Mouse (Mus musculus) spleen, adult 2 months (tissue): ENCODE data around the gene Adpgk. TPM values are rescaled to one million over a fixed set of nuclear protein-coding genes. Genes with fewer than 3 reads are reported as not detected.

Experiments used
- DNase-seq, 2 experiments: peaks; one replicate each; pipeline versions ENCODE4 v3.0.0 to v3.0.0-alpha.2; 2012 to 2021; ENCODE audit warnings: low spot score in 2 of 2, low read depth in 1 of 2
- H3K27ac ChIP-seq: fragments of 200-500 bp; 2 replicates; pipeline ENCODE4 v1.5.1; 2012; ENCODE audit warnings: low read length, inconsistent platforms; ENCODE audit not compliant: insufficient read depth
- H3K27me3 ChIP-seq: fragments of 200-500 bp; 2 replicates; pipeline ENCODE4 v1.6.1; 2012; ENCODE audit warnings: mild to moderate bottlenecking, moderate library complexity, low read length, inconsistent platforms; ENCODE audit not compliant: control insufficient read depth, insufficient read depth
- H3K36me3 ChIP-seq: fragments of 200-500 bp; 2 replicates; pipeline ENCODE4 v1.6.1; 2012; ENCODE audit warnings: mild to moderate bottlenecking, low read length, inconsistent platforms; ENCODE audit not compliant: control insufficient read depth, insufficient read depth
- H3K4me1 ChIP-seq: fragments of 200-500 bp; 2 replicates; pipeline ENCODE4 v1.6.1; 2011; ENCODE audit warnings: inconsistent platforms; ENCODE audit not compliant: control insufficient read depth, insufficient read depth, insufficient read length
- H3K4me3 ChIP-seq: fragments of 200-500 bp; 2 replicates; pipeline ENCODE4 v1.5.1; 2011; ENCODE audit warnings: mild to moderate bottlenecking, inconsistent platforms; ENCODE audit not compliant: insufficient read depth, insufficient read length; ENCODE audit errors: extremely low read depth
- CTCF ChIP-seq: fragments of 200-500 bp; IDR thresholded peaks from 2 replicates; pipeline ENCODE4 v1.5.1; 2011; ENCODE audit warnings: mild to moderate bottlenecking, inconsistent platforms; ENCODE audit not compliant: insufficient read depth, insufficient read length, insufficient replicate concordance; ENCODE audit errors: extremely low read depth
- POLR2A ChIP-seq: fragments of 200-500 bp; IDR thresholded peaks from 2 replicates; pipeline ENCODE4 v1.6.1; 2011; ENCODE audit warnings: low read depth, low read length, inconsistent platforms
- WGBS: fragments of 180-500 bp; shearing (Covaris S2); methylation state at CpG from one replicate; pipeline ENCODE4 v1.1.7; 2018; 5-methylcytosine and 5-hydroxymethylcytosine counted together
- polyA plus RNA-seq: library from polyadenylated mRNA; depleted of rRNA; stranded (reverse); fragments of >200 nt; gene quantifications from 2 replicates; pipeline ENCODE4 v1.2.3, GENCODE M21; 2012

Gene Adpgk
- polyA plus RNA-seq, 1 experiment = 20.1 TPM

- DNase-seq = no peak
- no peaks in the 10 kb centered on the region for H3K27me3 ChIP-seq
- no peak overlapping the region for H3K4me3 ChIP-seq
- no peak overlapping the region for H3K27ac ChIP-seq
- TF ChIP-seq POLR2A (no peak), CTCF (no peak)
- WGBS = 92% methylated on average over 8 of the region's 8 CpGs
- peaks cover 42% of the 10 kb centered on the region for H3K36me3 ChIP-seq
- H3K4me1 ChIP-seq = no peaks in the 10 kb centered on the region
Measured at GRCm38 (mm10) chr9:59310582-59311283, 19.4 kb downstream of the Adpgk start.

DNA sequence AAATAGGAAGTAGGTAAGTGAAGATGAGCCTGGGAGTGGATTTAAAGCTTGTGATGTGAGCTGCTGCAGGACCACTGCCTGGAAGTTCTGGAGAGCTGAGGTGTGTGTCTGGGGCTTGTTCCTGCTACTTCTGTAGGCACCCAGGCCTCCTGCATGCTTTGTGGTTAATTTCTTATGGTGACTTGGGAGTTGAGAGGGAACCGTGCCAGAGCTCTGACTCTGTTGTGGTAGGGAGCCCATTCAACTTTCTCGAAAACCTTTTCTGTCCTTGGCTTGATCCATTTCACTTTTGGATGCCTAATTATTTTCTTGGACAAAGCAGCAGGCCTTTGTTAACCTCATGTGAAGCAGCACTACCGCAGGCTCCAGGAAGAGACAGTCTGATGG, 19.9 kb downstream of the Adpgk start:
- H3K27ac ChIP-seq = no peak overlapping the region
- TF ChIP-seq CTCF (no peak), POLR2A (no peak)
- 86% methylated on average over 3 of the region's 3 CpGs for WGBS
- no peak for DNase-seq
- H3K27me3 ChIP-seq = no peaks in the 10 kb centered on the region
- H3K4me1 ChIP-seq = no peaks in the 10 kb centered on the region
- no peak overlapping the region for H3K4me3 ChIP-seq
- peaks cover 40% of the 10 kb centered on the region for H3K36me3 ChIP-seq

GRCm38 (mm10) chr9:59316206-59316605, 24.8 kb downstream of the Adpgk start:
- H3K4me3 ChIP-seq = no peak overlapping the region
- TF ChIP-seq POLR2A (no peak), CTCF (no peak)
- no peak for DNase-seq
- no peaks in the 10 kb centered on the region for H3K4me1 ChIP-seq
- 87% methylated on average over 3 of the region's 3 CpGs for WGBS
- H3K36me3 ChIP-seq = peaks cover 29% of the 10 kb centered on the region
- no peak overlapping the region for H3K27ac ChIP-seq
- no peaks in the 10 kb centered on the region for H3K27me3 ChIP-seq

DNA sequence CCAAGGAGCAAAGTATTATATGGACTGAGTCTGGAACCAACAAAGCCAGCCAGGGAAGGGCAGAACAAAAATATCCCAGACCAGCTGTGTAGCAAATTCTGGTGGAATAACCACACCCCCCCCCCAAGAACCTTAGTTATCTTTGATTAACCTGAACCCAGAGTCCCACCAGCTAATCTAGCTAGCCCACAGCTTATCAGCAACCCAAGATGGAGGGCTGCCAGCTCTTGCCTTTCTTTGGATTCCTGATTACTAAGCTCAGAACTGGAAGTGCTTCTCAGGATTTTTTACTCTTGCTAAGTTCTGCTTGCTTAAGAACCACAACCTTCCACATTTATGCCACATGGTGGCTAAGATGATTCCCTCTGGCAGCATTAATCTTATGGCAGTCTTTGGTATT, 33.0 kb downstream of the Adpgk start:
- Histone ChIP-seq H3K4me1 (no peaks in the 10 kb centered on the region), H3K27me3 (no peaks in the 10 kb centered on the region), H3K27ac (no peak overlapping the region), H3K36me3 (peaks cover 27% of the 10 kb centered on the region), H3K4me3 (no peak overlapping the region)
- TF ChIP-seq POLR2A (no peak), CTCF (no peak)
- DNase-seq = no peak

GRCm38 (mm10) chr9:59330055-59330454, 38.7 kb downstream of the Adpgk start:
- Histone ChIP-seq H3K27ac (no peak overlapping the region), H3K27me3 (no peaks in the 10 kb centered on the region), H3K36me3 (peaks cover 2% of the 10 kb centered on the region), H3K4me1 (no peaks in the 10 kb centered on the region), H3K4me3 (no peak overlapping the region)
- TF ChIP-seq POLR2A (no peak), CTCF (no peak)
- 78% methylated on average over 5 of the region's 5 CpGs for WGBS
- no peak for DNase-seq

- Histone ChIP-seq H3K27me3 (no peaks in the 10 kb centered on the region), H3K4me1 (no peaks in the 10 kb centered on the region), H3K4me3 (no peak overlapping the region), H3K27ac (no peak overlapping the region), H3K36me3 (no peaks in the 10 kb centered on the region; the same call in 1 of the 2 replicates)
- DNase-seq = no peak
- TF ChIP-seq CTCF = no peak
- TF ChIP-seq POLR2A = no peak
- 87% methylated on average over 3 of the region's 3 CpGs for WGBS
Measured at GRCm38 (mm10) chr9:59336539-59336938, 45.2 kb downstream of the Adpgk start.

DNA sequence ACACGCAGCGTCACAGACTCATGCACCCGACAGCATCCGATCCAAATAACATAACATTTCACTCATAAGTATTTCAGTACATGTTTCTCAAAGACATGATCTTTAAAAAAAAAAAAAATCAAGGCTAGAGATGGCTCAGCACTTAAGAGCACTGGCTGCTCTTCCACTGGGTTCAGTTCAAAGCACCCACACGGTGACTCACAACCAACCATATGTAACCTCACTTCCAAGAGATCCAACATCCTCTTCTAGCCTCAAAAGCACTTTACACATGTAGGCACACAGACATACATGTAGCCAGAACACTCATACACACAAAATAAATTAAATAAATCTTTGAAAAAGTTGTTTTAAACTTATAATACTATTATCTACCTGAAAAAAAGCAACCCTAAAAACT, 46.5 kb downstream of the Adpgk start:
- TF ChIP-seq POLR2A (no peak), CTCF (no peak)
- H3K27ac ChIP-seq = no peak overlapping the region
- 88% methylated on average over 5 of the region's 5 CpGs for WGBS
- DNase-seq = no peak
- H3K36me3 ChIP-seq = no peaks in the 10 kb centered on the region; the same call in 1 of the 2 replicates
- H3K4me3 ChIP-seq = no peak overlapping the region
- no peaks in the 10 kb centered on the region for H3K4me1 ChIP-seq
- no peaks in the 10 kb centered on the region for H3K27me3 ChIP-seq
